Mouse (Mus musculus): Measurements from ENCODE around the gene Grhl1. TPM values are rescaled to one million over a fixed set of nuclear protein-coding genes. Genes with fewer than 3 reads are reported as not detected.
"Not testable (repeated sequence)": the region's sequence is repeated elsewhere in the genome, so short reads cannot be mapped to it uniquely, and the experiment has no call there.

The Grhl1 gene
- polyA plus RNA-seq, 1 experiment from 2014 or later: 2.8 TPM

DNA sequence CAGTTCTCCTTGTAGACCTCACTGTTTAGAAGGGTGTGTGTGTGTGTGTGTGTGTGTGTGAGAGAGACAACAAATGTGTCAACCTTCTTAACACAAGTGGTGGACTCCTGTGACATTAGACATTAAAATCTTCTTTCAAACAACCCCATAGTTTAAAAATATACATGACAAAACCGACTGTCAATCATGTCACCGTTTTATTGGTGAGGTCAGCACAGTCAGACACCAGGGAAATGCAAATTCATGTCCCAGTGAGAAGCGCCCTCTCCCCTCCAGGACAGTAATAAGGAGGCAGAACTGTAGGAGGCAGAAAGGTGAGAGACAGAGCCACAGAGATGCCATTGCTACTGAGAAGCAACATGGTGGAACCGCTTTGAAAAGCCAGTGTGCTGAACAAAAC is 60.3 kb downstream of the Grhl1 start:
- Histone ChIP-seq H3K4me3 (replicated peaks; ENCODE audit: low read depth, low read length) (no peak overlapping the region), H3K9me3 (replicated peaks; ENCODE audit: low read length) (no peaks in the 10 kb centered on the region), H3K4me1 (replicated peaks; ENCODE audit: insufficient read depth, low read length) (no peaks in the 10 kb centered on the region), H3K36me3 (ENCODE audit: insufficient read depth, low read length) (no peaks in the 10 kb centered on the region), H3K27ac (no peak overlapping the region), H3K9ac (ENCODE audit: low read depth, low read length) (no peak overlapping the region), H3K27me3 (ENCODE audit: insufficient read depth, low read length) (no peaks in the 10 kb centered on the region), H3K4me2 (ENCODE audit: low read length) (no peak overlapping the region)
- DNase-seq (ENCODE audit: low spot score) (no peak), ATAC-seq (replicated peaks; ENCODE audit: low FRiP score, low read depth) (no peak)
- 62% methylated on average over 4 of the region's 4 CpGs for WGBS
- TF ChIP-seq CTCF (IDR thresholded peaks at IDR 0.05; ENCODE audit: low read depth): no peak

DNA sequence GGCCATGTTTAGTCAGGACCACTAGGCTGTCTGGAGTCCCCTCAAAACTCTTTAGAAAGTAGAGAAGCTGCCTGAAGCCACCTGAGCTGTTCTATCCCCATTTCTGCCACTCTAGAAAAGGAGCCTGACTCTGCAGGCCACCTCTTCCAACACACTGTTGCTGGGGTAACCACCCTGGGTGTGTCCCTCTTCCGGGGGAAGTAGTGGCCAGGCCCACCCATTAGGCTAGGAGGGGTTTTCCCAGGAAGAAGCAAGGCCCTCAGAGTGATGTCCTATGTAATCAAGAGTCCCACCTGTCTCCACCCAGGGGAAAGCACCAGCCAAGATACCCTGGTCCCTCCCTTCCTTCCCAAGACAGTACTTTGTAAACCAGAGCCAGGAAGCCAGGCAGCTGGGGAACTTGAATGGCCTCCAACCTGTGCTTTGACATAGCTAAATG is 61.7 kb downstream of the Grhl1 start:
- no peaks in the 10 kb centered on the region for H3K36me3 ChIP-seq (ENCODE audit: insufficient read depth, low read length)
- no peaks in the 10 kb centered on the region for H3K4me1 ChIP-seq (replicated peaks; ENCODE audit: insufficient read depth, low read length)
- no peak overlapping the region for H3K4me3 ChIP-seq (replicated peaks; ENCODE audit: low read depth, low read length)
- no peak overlapping the region for H3K9ac ChIP-seq (ENCODE audit: low read depth, low read length)
- ATAC-seq (replicated peaks; ENCODE audit: low FRiP score, low read depth) (no peak), DNase-seq (ENCODE audit: low spot score) (no peak)
- WGBS: 62% methylated on average over 1 of the region's 1 CpGs
- no peak overlapping the region for H3K27ac ChIP-seq
- TF ChIP-seq CTCF (IDR thresholded peaks at IDR 0.05; ENCODE audit: low read depth): no peak
- H3K27me3 ChIP-seq (ENCODE audit: insufficient read depth, low read length): no peaks in the 10 kb centered on the region
- no peak overlapping the region for H3K4me2 ChIP-seq (ENCODE audit: low read length)
- no peaks in the 10 kb centered on the region for H3K9me3 ChIP-seq (replicated peaks; ENCODE audit: low read length)

DNA sequence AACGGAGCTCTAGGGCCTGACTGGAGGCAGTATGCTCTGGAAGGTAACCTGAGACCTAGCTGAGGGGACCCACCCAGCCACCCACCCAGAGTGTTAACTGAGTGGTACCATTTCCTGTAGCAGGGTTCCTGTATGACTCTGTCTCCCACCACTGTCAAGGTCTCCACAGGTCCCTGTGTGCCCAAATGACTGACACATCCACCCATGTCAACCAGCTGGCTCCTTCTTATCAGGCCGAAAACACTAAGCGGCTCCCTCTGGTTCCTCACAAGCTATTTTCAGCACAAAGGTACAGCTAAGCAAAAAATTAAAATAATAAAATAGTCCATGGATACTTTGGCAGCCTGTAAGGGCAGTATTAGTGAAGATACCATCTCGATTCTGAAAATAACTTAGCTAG is 62.1 kb downstream of the Grhl1 start:
- no peak overlapping the region for H3K9ac ChIP-seq (ENCODE audit: low read depth, low read length)
- WGBS: 73% methylated on average over 4 of the region's 4 CpGs
- ATAC-seq (replicated peaks; ENCODE audit: low FRiP score, low read depth) (no peak), DNase-seq (ENCODE audit: low spot score) (no peak)
- no peak overlapping the region for H3K4me3 ChIP-seq (replicated peaks; ENCODE audit: low read depth, low read length)
- H3K27ac ChIP-seq: no peak overlapping the region
- H3K9me3 ChIP-seq (replicated peaks; ENCODE audit: low read length): no peaks in the 10 kb centered on the region
- no peak overlapping the region for H3K4me2 ChIP-seq (ENCODE audit: low read length)
- no peaks in the 10 kb centered on the region for H3K27me3 ChIP-seq (ENCODE audit: insufficient read depth, low read length)
- H3K36me3 ChIP-seq (ENCODE audit: insufficient read depth, low read length): no peaks in the 10 kb centered on the region
- no peak for TF ChIP-seq CTCF (IDR thresholded peaks at IDR 0.05; ENCODE audit: low read depth)
- H3K4me1 ChIP-seq (replicated peaks; ENCODE audit: insufficient read depth, low read length): no peaks in the 10 kb centered on the region

DNA sequence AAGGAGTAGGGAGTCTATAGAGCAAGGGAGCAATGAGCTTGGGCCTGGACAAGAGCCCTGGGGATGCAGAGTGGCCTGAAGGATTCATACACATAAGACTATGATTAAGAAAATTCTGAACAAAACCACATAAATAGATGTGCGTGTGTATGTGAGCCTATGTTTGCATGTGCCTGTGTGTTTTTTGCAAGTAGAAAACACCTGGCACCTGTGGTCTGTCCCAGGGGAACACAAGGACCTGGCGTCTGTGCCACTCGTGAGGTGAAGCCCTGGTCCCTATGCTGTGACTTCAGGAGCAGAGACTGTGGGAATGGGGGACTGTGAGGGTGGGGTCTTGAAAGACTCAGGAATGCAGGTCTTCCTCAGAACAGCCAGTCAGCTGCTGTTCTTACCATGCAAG is 62.6 kb downstream of the Grhl1 start:
- Histone ChIP-seq H3K27me3 (ENCODE audit: insufficient read depth, low read length) (no peaks in the 10 kb centered on the region), H3K27ac (no peak overlapping the region), H3K4me3 (replicated peaks; ENCODE audit: low read depth, low read length) (no peak overlapping the region), H3K9ac (ENCODE audit: low read depth, low read length) (no peak overlapping the region), H3K4me1 (replicated peaks; ENCODE audit: insufficient read depth, low read length) (no peaks in the 10 kb centered on the region), H3K9me3 (replicated peaks; ENCODE audit: low read length) (no peaks in the 10 kb centered on the region), H3K36me3 (ENCODE audit: insufficient read depth, low read length) (no peaks in the 10 kb centered on the region), H3K4me2 (ENCODE audit: low read length) (no peak overlapping the region)
- TF ChIP-seq CTCF (IDR thresholded peaks at IDR 0.05; ENCODE audit: low read depth): no peak
- DNase-seq (ENCODE audit: low spot score) (no peak), ATAC-seq (replicated peaks; ENCODE audit: low FRiP score, low read depth) (no peak)
- WGBS: 90% methylated on average over 3 of the region's 3 CpGs

DNA sequence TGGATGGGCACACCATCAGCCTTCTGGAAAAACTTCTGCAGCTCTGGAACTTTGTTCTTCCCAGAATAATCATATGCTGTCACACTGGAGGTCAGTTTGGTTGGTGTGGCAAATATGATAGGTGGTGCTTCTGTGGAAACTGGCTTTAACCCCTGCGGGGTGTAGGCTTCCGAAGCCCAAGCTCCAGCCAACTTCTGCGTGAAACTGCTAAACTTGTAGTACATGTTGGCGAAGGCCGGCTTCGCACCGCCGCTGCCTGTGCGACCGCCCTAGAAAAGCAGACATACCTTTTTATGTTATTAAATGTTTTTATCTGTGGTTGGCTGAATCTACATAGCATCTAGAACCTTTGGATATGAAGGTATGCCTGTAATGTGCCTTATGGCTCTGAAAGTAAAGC is 66.7 kb downstream of the Grhl1 start:
- not testable (repeated sequence) for H3K4me2 ChIP-seq (ENCODE audit: low read length); H3K9me3 ChIP-seq (replicated peaks; ENCODE audit: low read length); H3K27me3 ChIP-seq (ENCODE audit: insufficient read depth, low read length); H3K4me1 ChIP-seq (replicated peaks; ENCODE audit: insufficient read depth, low read length); H3K4me3 ChIP-seq (replicated peaks; ENCODE audit: low read depth, low read length); DNase-seq (ENCODE audit: low spot score); H3K36me3 ChIP-seq (ENCODE audit: insufficient read depth, low read length); H3K9ac ChIP-seq (ENCODE audit: low read depth, low read length); H3K27ac ChIP-seq; ATAC-seq (replicated peaks; ENCODE audit: low FRiP score, low read depth)
- WGBS: 96% methylated on average over 10 of the region's 10 CpGs

DNA sequence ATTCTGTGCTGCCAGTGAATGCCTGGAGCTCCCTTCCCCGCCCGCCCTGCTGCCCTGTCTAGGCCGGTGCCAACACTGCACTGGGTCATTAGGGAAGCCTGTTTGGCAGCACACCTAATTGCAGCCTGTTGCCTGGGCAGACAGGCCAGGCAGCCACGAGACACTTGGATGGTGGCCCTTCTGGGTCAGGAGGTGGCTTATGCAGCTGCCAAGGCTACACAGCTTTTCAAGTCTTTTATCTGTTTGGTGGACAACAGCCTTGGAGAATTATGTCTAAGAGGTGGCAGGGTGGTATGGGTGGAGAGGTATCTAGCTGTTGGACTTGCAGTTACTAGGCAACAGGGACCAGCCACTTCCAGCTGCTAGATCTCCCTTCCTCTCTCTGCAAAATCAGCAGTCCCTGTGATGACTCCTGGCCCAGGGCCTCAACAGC is 70.3 kb downstream of the Grhl1 start:
- H3K27ac ChIP-seq: no peak overlapping the region
- H3K4me3 ChIP-seq (replicated peaks; ENCODE audit: low read depth, low read length): no peak overlapping the region
- WGBS: 58% methylated on average over 4 of the region's 4 CpGs
- H3K9ac ChIP-seq (ENCODE audit: low read depth, low read length): no peak overlapping the region
- ATAC-seq (replicated peaks; ENCODE audit: low FRiP score, low read depth): no peak; the same call in 1 of the 2 replicates
- H3K4me1 ChIP-seq (replicated peaks; ENCODE audit: insufficient read depth, low read length): no peaks in the 10 kb centered on the region
- no peaks in the 10 kb centered on the region for H3K36me3 ChIP-seq (ENCODE audit: insufficient read depth, low read length)
- DNase-seq (ENCODE audit: low spot score): no peak
- no peaks in the 10 kb centered on the region for H3K27me3 ChIP-seq (ENCODE audit: insufficient read depth, low read length)
- no peak for TF ChIP-seq CTCF (IDR thresholded peaks at IDR 0.05; ENCODE audit: low read depth)
- H3K9me3 ChIP-seq (replicated peaks; ENCODE audit: low read length): no peaks in the 10 kb centered on the region
- no peak overlapping the region for H3K4me2 ChIP-seq (ENCODE audit: low read length)

DNA sequence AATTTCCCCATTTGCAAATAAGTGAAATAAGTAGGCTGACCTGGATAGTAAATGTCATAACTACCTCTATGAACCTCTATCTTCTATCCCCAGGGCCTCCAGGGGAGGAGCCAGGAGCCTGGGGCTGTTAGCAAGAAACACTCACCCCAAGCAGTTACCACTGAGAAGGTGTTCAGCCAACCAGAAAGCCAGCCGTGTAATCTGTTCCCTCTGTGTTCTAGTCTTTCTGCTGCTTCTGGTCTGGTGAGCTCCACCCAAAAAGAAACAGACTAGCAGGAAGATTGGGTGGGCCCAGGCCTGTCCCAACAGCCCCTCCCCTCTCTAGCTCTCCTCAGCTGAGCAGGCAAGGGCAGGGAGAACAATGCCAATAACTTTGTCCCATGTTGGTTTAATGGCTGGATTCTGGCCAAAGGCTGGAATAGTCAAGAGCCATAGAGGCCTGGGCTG is 72.1 kb downstream of the Grhl1 start:
- peak; percentile 33; the same call in 1 of the 2 replicates for ATAC-seq (replicated peaks; ENCODE audit: low FRiP score, low read depth)
- Histone ChIP-seq H3K36me3 (ENCODE audit: insufficient read depth, low read length) (no peaks in the 10 kb centered on the region), H3K27me3 (ENCODE audit: insufficient read depth, low read length) (no peaks in the 10 kb centered on the region), H3K27ac (no peak overlapping the region), H3K9ac (ENCODE audit: low read depth, low read length) (no peak overlapping the region), H3K4me3 (replicated peaks; ENCODE audit: low read depth, low read length) (no peak overlapping the region), H3K4me1 (replicated peaks; ENCODE audit: insufficient read depth, low read length) (no peaks in the 10 kb centered on the region), H3K9me3 (replicated peaks; ENCODE audit: low read length) (no peaks in the 10 kb centered on the region), H3K4me2 (ENCODE audit: low read length) (no peak overlapping the region)
- WGBS: 13% methylated on average over 1 of the region's 1 CpGs
- peak; percentile 31 for DNase-seq (ENCODE audit: low spot score)
- no peak for TF ChIP-seq CTCF (IDR thresholded peaks at IDR 0.05; ENCODE audit: low read depth)
